Mouse (Mus musculus): ENCODE data around the gene Tsen54. TPM values are rescaled to one million over a fixed set of nuclear protein-coding genes. Genes with fewer than 3 reads are reported as not detected.
"Not testable (repeated sequence)": the region's sequence is repeated elsewhere in the genome, so short reads cannot be mapped to it uniquely, and the experiment has no call there.

The Tsen54 gene
- polyA plus RNA-seq, 1 experiment from 2014 or later = 23.6 TPM

GRCm38 (mm10) chr11:115854674-115855073 lies 40.1 kb downstream of the Tsen54 start:
- Histone ChIP-seq H3K4me2 (no peak overlapping the region), H3K9ac (no peak overlapping the region), H3K27me3 (peaks cover 22% of the 10 kb centered on the region), H3K4me1 (replicated peaks) (peaks cover 18% of the 10 kb centered on the region), H3K4me3 (no peak overlapping the region), H3K9me3 (no peaks in the 10 kb centered on the region), H3K27ac (replicated peaks) (no peak overlapping the region), H3K36me3 (no peaks in the 10 kb centered on the region)
- no peak for ATAC-seq (ENCODE audit: low FRiP score, low read depth)
- WGBS = 74% methylated on average over 6 of the region's 6 CpGs

GRCm38 (mm10) chr11:115857146-115857545 lies 42.6 kb downstream of the Tsen54 start:
- H3K4me2 ChIP-seq; H3K36me3 ChIP-seq; H3K27ac ChIP-seq (replicated peaks); ATAC-seq (ENCODE audit: low FRiP score, low read depth); H3K4me3 ChIP-seq; H3K9ac ChIP-seq; H3K9me3 ChIP-seq: not testable (repeated sequence)
- 91% methylated on average over 4 of the region's 4 CpGs for WGBS
- Histone ChIP-seq H3K27me3 (peaks cover 47% of the 10 kb centered on the region), H3K4me1 (replicated peaks) (peaks cover 22% of the 10 kb centered on the region)

GRCm38 (mm10) chr11:115857936-115858335 lies 43.4 kb downstream of the Tsen54 start:
- Histone ChIP-seq H3K36me3 (no peaks in the 10 kb centered on the region), H3K9ac (no peak overlapping the region), H3K4me1 (replicated peaks) (peaks cover 22% of the 10 kb centered on the region), H3K27me3 (peaks cover 48% of the 10 kb centered on the region), H3K4me2 (no peak overlapping the region), H3K9me3 (no peaks in the 10 kb centered on the region), H3K27ac (replicated peaks) (no peak overlapping the region), H3K4me3 (no peak overlapping the region)
- 33% methylated on average over 13 of the region's 13 CpGs for WGBS
- no peak for ATAC-seq (ENCODE audit: low FRiP score, low read depth)

- Histone ChIP-seq H3K27me3 (peaks cover 48% of the 10 kb centered on the region), H3K36me3 (no peaks in the 10 kb centered on the region), H3K4me3 (peak within 1 kb of the TSS; percentile 27), H3K9ac (0 out of 2 replicates have a peak within 1 kb of the TSS, but pooled peaks have one; percentile 18), H3K27ac (replicated peaks) (no peak within 1 kb of the TSS), H3K4me2 (peak within 1 kb of the TSS; percentile 51), H3K4me1 (replicated peaks) (peaks cover 22% of the 10 kb centered on the region), H3K9me3 (no peaks in the 10 kb centered on the region)
- ATAC-seq (ENCODE audit: low FRiP score, low read depth) = no peak
- 10% methylated on average over 27 of the region's 27 CpGs for WGBS
Observed at GRCm38 (mm10) chr11:115858354-115858753, 43.8 kb downstream of the Tsen54 start, which contains the start of gene Myo15b. TSS of gene Myo15b (plus strand) at chr11:115858406.

GRCm38 (mm10) chr11:115859143-115859945 lies 44.8 kb downstream of the Tsen54 start:
- H3K27me3 ChIP-seq = peaks cover 48% of the 10 kb centered on the region
- peak overlapping the region; percentile 51 for H3K4me2 ChIP-seq
- no peaks in the 10 kb centered on the region for H3K9me3 ChIP-seq
- no peak overlapping the region for H3K27ac ChIP-seq (replicated peaks)
- H3K9ac ChIP-seq = 0 out of 2 replicates have a peak overlapping the region, but pooled peaks have one; percentile 18
- no peaks in the 10 kb centered on the region for H3K36me3 ChIP-seq
- WGBS = 2% methylated on average over 75 of the region's 75 CpGs
- peaks cover 22% of the 10 kb centered on the region for H3K4me1 ChIP-seq (replicated peaks)
- peak; percentile 66 for ATAC-seq (ENCODE audit: low FRiP score, low read depth)
- peak overlapping the region; percentile 27 for H3K4me3 ChIP-seq

GRCm38 (mm10) chr11:115863895-115864294 lies 49.4 kb downstream of the Tsen54 start:
- no peaks in the 10 kb centered on the region for H3K9me3 ChIP-seq
- H3K27me3 ChIP-seq = peaks cover 32% of the 10 kb centered on the region
- 85% methylated on average over 8 of the region's 8 CpGs for WGBS
- no peak overlapping the region for H3K9ac ChIP-seq
- H3K4me3 ChIP-seq = no peak overlapping the region
- peaks cover 11% of the 10 kb centered on the region for H3K4me1 ChIP-seq (replicated peaks)
- no peak overlapping the region for H3K4me2 ChIP-seq
- H3K36me3 ChIP-seq = no peaks in the 10 kb centered on the region
- ATAC-seq (ENCODE audit: low FRiP score, low read depth) = no peak
- no peak overlapping the region for H3K27ac ChIP-seq (replicated peaks)

GRCm38 (mm10) chr11:115869393-115869792 lies 54.9 kb downstream of the Tsen54 start:
- WGBS = 86% methylated on average over 8 of the region's 8 CpGs
- no peak overlapping the region for H3K4me3 ChIP-seq
- no peak overlapping the region for H3K27ac ChIP-seq (replicated peaks)
- H3K9ac ChIP-seq = no peak overlapping the region
- H3K27me3 ChIP-seq = no peaks in the 10 kb centered on the region
- no peaks in the 10 kb centered on the region for H3K9me3 ChIP-seq
- ATAC-seq (ENCODE audit: low FRiP score, low read depth) = no peak
- no peak overlapping the region for H3K4me2 ChIP-seq
- no peaks in the 10 kb centered on the region for H3K36me3 ChIP-seq
- H3K4me1 ChIP-seq (replicated peaks) = no peaks in the 10 kb centered on the region

GRCm38 (mm10) chr11:115872437-115872836 lies 57.9 kb downstream of the Tsen54 start:
- Histone ChIP-seq H3K4me2 (no peak overlapping the region), H3K4me1 (replicated peaks) (no peaks in the 10 kb centered on the region), H3K27me3 (no peaks in the 10 kb centered on the region), H3K9ac (no peak overlapping the region), H3K36me3 (no peaks in the 10 kb centered on the region), H3K9me3 (no peaks in the 10 kb centered on the region), H3K4me3 (no peak overlapping the region), H3K27ac (replicated peaks) (no peak overlapping the region)
- WGBS = 75% methylated on average over 4 of the region's 4 CpGs
- no peak for ATAC-seq (ENCODE audit: low FRiP score, low read depth)

Small RNA genes within 50 kb of the gene (microRNA-seq; reads per million reads assigned to microRNA genes)
- not detected for gene Mir5621

Other genes starting within 250 kb of the Tsen54 start
- gene Mrps7, start 210.8 kb upstream of the Tsen54 start, polyA plus RNA-seq (2015; fragmentation: Nextera tagmentation; extraction: Ambion mirVana) = 73.6 and 79.8 TPM in 2 replicates
- 35.8 and 38.1 TPM in 2 replicates for gene Gga3, start 210.7 kb upstream of the Tsen54 start, polyA plus RNA-seq (2015; fragmentation: Nextera tagmentation; extraction: Ambion mirVana)
- gene Mif4gd, start 201.8 kb upstream of the Tsen54 start, polyA plus RNA-seq (2015; fragmentation: Nextera tagmentation; extraction: Ambion mirVana) = 12.2 and 13.9 TPM in 2 replicates
- gene Slc25a19, start 186.4 kb upstream of the Tsen54 start, polyA plus RNA-seq (2015; fragmentation: Nextera tagmentation; extraction: Ambion mirVana) = 43.6 and 47.1 TPM in 2 replicates
- gene Grb2, start 106.1 kb upstream of the Tsen54 start, polyA plus RNA-seq (2015; fragmentation: Nextera tagmentation; extraction: Ambion mirVana) = 186 and 190 TPM in 2 replicates
- gene Tmem94, start 49.3 kb upstream of the Tsen54 start, polyA plus RNA-seq (2015; fragmentation: Nextera tagmentation; extraction: Ambion mirVana) = 24.2 and 27.9 TPM in 2 replicates
- 9.9 and 12.2 TPM in 2 replicates for gene Caskin2, start 1.1 kb upstream of the Tsen54 start, polyA plus RNA-seq (2015; fragmentation: Nextera tagmentation; extraction: Ambion mirVana)
- gene Llgl2, start 9.3 kb downstream of the Tsen54 start, polyA plus RNA-seq (2015; fragmentation: Nextera tagmentation; extraction: Ambion mirVana) = 1.3 TPM in 2 replicates
- gene Myo15b, start 43.7 kb downstream of the Tsen54 start, polyA plus RNA-seq (2015; fragmentation: Nextera tagmentation; extraction: Ambion mirVana) = 0.17 and 0.19 TPM in 2 replicates
- 1.9 and 2.2 TPM in 2 replicates for gene Smim5, start 85.2 kb downstream of the Tsen54 start, polyA plus RNA-seq (2015; fragmentation: Nextera tagmentation; extraction: Ambion mirVana)
- 0.93 and 1.1 TPM in 2 replicates for gene Smim6, start 97.3 kb downstream of the Tsen54 start, polyA plus RNA-seq (2015; fragmentation: Nextera tagmentation; extraction: Ambion mirVana)
- 42.9 and 43.4 TPM in 2 replicates for gene Sap30bp, start 118.6 kb downstream of the Tsen54 start, polyA plus RNA-seq (2015; fragmentation: Nextera tagmentation; extraction: Ambion mirVana)
- gene Recql5, start 118.8 kb downstream of the Tsen54 start, polyA plus RNA-seq (2015; fragmentation: Nextera tagmentation; extraction: Ambion mirVana) = 18.7 and 23.8 TPM in 2 replicates
- gene Itgb4, start 160.0 kb downstream of the Tsen54 start, polyA plus RNA-seq (2015; fragmentation: Nextera tagmentation; extraction: Ambion mirVana) = 1.7 and 1.9 TPM in 2 replicates
- gene Galk1, start 198.0 kb downstream of the Tsen54 start, polyA plus RNA-seq (2015; fragmentation: Nextera tagmentation; extraction: Ambion mirVana) = 62.5 and 70.9 TPM in 2 replicates
- 1,686 and 1,716 TPM in 2 replicates for gene H3f3b, start 213.2 kb downstream of the Tsen54 start, polyA plus RNA-seq (2015; fragmentation: Nextera tagmentation; extraction: Ambion mirVana)
- 32.1 and 37.0 TPM in 2 replicates for gene Unk, start 215.6 kb downstream of the Tsen54 start, polyA plus RNA-seq (2015; fragmentation: Nextera tagmentation; extraction: Ambion mirVana)

Measured in hindbrain, embryonic 15.5 days (tissue).